Mouse (Mus musculus): ENCODE results near the gene Tnpo1.

GRCm38 (mm10) chr13:98891443-98891842 lies 34.7 kb downstream of the Tnpo1 start:
- TF ChIP-seq POLR2A (IDR thresholded peaks at IDR 0.05; ENCODE audit: low read depth, low read length) = no peak
- TF ChIP-seq CTCF (conservative IDR thresholded peaks at IDR 0.05; ENCODE audit: insufficient read depth, insufficient read length, low read depth, low read length) = no peak
